Mouse (Mus musculus): ENCODE data around the gene Cntrl. TPM values are rescaled to one million over a fixed set of nuclear protein-coding genes. Genes with fewer than 3 reads are reported as not detected.
A peak's percentile ranks its signal among the peaks of the same experiment; 100 is the strongest.

Cntrl gene
- polyA plus RNA-seq, 1 experiment from 2014 or later = 10.5 TPM

GRCm38 (mm10) chr2:35079166-35079565 is 30.1 kb upstream of the Cntrl start:
- no peak overlapping the region for H3K4me3 ChIP-seq (ENCODE audit: low read depth, low read length)
- H3K27ac ChIP-seq (ENCODE audit: low read depth) = no peak overlapping the region
- no peak overlapping the region for H3K4me2 ChIP-seq (ENCODE audit: low read depth, low read length)
- no peaks in the 10 kb centered on the region for H3K36me3 ChIP-seq (replicated peaks; ENCODE audit: insufficient read depth, low read length)
- WGBS (ENCODE audit: insufficient replicate concordance) = 67% methylated on average over 6 of the region's 6 CpGs
- peaks cover 7% of the 10 kb centered on the region for H3K4me1 ChIP-seq (ENCODE audit: insufficient read depth)
- H3K27me3 ChIP-seq (ENCODE audit: insufficient read depth, low read length) = no peaks in the 10 kb centered on the region
- no peak overlapping the region for H3K9ac ChIP-seq (replicated peaks)
- no peaks in the 10 kb centered on the region for H3K9me3 ChIP-seq (ENCODE audit: low read length)
- DNase-seq (no peak), ATAC-seq (no peak)
- TF ChIP-seq CTCF (IDR thresholded peaks at IDR 0.05; ENCODE audit: low read depth) = no peak
- no peak for TF ChIP-seq EP300 (IDR thresholded peaks at IDR 0.05; ENCODE audit: low read depth)

- no peak for DNase-seq
- TF ChIP-seq EP300 (IDR thresholded peaks at IDR 0.05; ENCODE audit: low read depth) (no peak), CTCF (IDR thresholded peaks at IDR 0.05; ENCODE audit: low read depth) (no peak)
- no peak overlapping the region for H3K4me3 ChIP-seq (ENCODE audit: low read depth, low read length)
- no peak overlapping the region for H3K27ac ChIP-seq (ENCODE audit: low read depth)
- WGBS (ENCODE audit: insufficient replicate concordance) = 62% methylated on average over 4 of the region's 4 CpGs
- H3K36me3 ChIP-seq (replicated peaks; ENCODE audit: insufficient read depth, low read length) = no peaks in the 10 kb centered on the region; the same call in 1 of the 2 replicates
- no peaks in the 10 kb centered on the region for H3K9me3 ChIP-seq (ENCODE audit: low read length)
- H3K27me3 ChIP-seq (ENCODE audit: insufficient read depth, low read length) = no peaks in the 10 kb centered on the region
- no peaks in the 10 kb centered on the region for H3K4me1 ChIP-seq (ENCODE audit: insufficient read depth)
- H3K4me2 ChIP-seq (ENCODE audit: low read depth, low read length) = no peak overlapping the region
- no peak for ATAC-seq
- no peak overlapping the region for H3K9ac ChIP-seq (replicated peaks)
These were observed 21.9 kb upstream of the Cntrl start for GRCm38 (mm10) chr2:35087418-35087817.

- Histone ChIP-seq H3K27ac (ENCODE audit: low read depth) (peak overlapping the region; percentile 88), H3K4me1 (ENCODE audit: insufficient read depth) (peaks cover 7% of the 10 kb centered on the region; the same call in 1 of the 2 replicates), H3K27me3 (ENCODE audit: insufficient read depth, low read length) (no peaks in the 10 kb centered on the region), H3K9ac (replicated peaks) (0 out of 2 replicates have a peak overlapping the region, but pooled peaks have one; percentile 51), H3K4me3 (ENCODE audit: low read depth, low read length) (peak overlapping the region; percentile 33), H3K36me3 (replicated peaks; ENCODE audit: insufficient read depth, low read length) (no peaks in the 10 kb centered on the region), H3K9me3 (ENCODE audit: low read length) (no peaks in the 10 kb centered on the region), H3K4me2 (ENCODE audit: low read depth, low read length) (peak overlapping the region; percentile 63)
- DNase-seq (no peak), ATAC-seq (peak; percentile 64)
- WGBS (ENCODE audit: insufficient replicate concordance) = 52% methylated on average over 6 of the region's 6 CpGs
- TF ChIP-seq EP300 (IDR thresholded peaks at IDR 0.05; ENCODE audit: low read depth) = no peak
- TF ChIP-seq CTCF (IDR thresholded peaks at IDR 0.05; ENCODE audit: low read depth) = no peak
These were observed 8.8 kb upstream of the Cntrl start for GRCm38 (mm10) chr2:35100529-35100928.

- peak within 1 kb of the TSS; percentile 88 for H3K27ac ChIP-seq (ENCODE audit: low read depth)
- no peak for TF ChIP-seq CTCF (IDR thresholded peaks at IDR 0.05; ENCODE audit: low read depth)
- TF ChIP-seq EP300 (IDR thresholded peaks at IDR 0.05; ENCODE audit: low read depth) = no peak
- no peaks in the 10 kb centered on the region for H3K36me3 ChIP-seq (replicated peaks; ENCODE audit: insufficient read depth, low read length)
- ATAC-seq (no peak), DNase-seq (no peak)
- H3K4me1 ChIP-seq (ENCODE audit: insufficient read depth) = peaks cover 7% of the 10 kb centered on the region; the same call in 1 of the 2 replicates
- H3K4me2 ChIP-seq (ENCODE audit: low read depth, low read length) = peak within 1 kb of the TSS; percentile 63
- WGBS (ENCODE audit: insufficient replicate concordance) = 80% methylated on average over 3 of the region's 3 CpGs
- no peaks in the 10 kb centered on the region for H3K27me3 ChIP-seq (ENCODE audit: insufficient read depth, low read length)
- no peaks in the 10 kb centered on the region for H3K9me3 ChIP-seq (ENCODE audit: low read length)
- peak within 1 kb of the TSS; percentile 33 for H3K4me3 ChIP-seq (ENCODE audit: low read depth, low read length)
- H3K9ac ChIP-seq (replicated peaks) = 0 out of 2 replicates have a peak within 1 kb of the TSS, but pooled peaks have one; percentile 51
These were observed 7.8 kb upstream of the Cntrl start, which contains the start of gene AI182371 for GRCm38 (mm10) chr2:35101443-35101842. TSS of gene AI182371 (minus strand) at chr2:35101543.

GRCm38 (mm10) chr2:35102777-35103176 is 6.5 kb upstream of the Cntrl start:
- H3K4me1 ChIP-seq (ENCODE audit: insufficient read depth) = peaks cover 11% of the 10 kb centered on the region
- H3K4me3 ChIP-seq (ENCODE audit: low read depth, low read length) = no peak overlapping the region
- ATAC-seq (no peak), DNase-seq (no peak)
- H3K36me3 ChIP-seq (replicated peaks; ENCODE audit: insufficient read depth, low read length) = no peaks in the 10 kb centered on the region
- H3K9me3 ChIP-seq (ENCODE audit: low read length) = no peaks in the 10 kb centered on the region
- 0 out of 2 replicates have a peak overlapping the region, but pooled peaks have one; percentile 6 for H3K9ac ChIP-seq (replicated peaks)
- peak overlapping the region; percentile 78 for H3K27ac ChIP-seq (ENCODE audit: low read depth)
- TF ChIP-seq CTCF (IDR thresholded peaks at IDR 0.05; ENCODE audit: low read depth) (no peak), EP300 (IDR thresholded peaks at IDR 0.05; ENCODE audit: low read depth) (no peak)
- H3K4me2 ChIP-seq (ENCODE audit: low read depth, low read length) = no peak overlapping the region
- H3K27me3 ChIP-seq (ENCODE audit: insufficient read depth, low read length) = no peaks in the 10 kb centered on the region

- Histone ChIP-seq H3K36me3 (replicated peaks; ENCODE audit: insufficient read depth, low read length) (no peaks in the 10 kb centered on the region), H3K4me2 (ENCODE audit: low read depth, low read length) (peak overlapping the region; percentile 24; the same call in 1 of the 2 replicates), H3K4me3 (ENCODE audit: low read depth, low read length) (no peak overlapping the region), H3K27me3 (ENCODE audit: insufficient read depth, low read length) (no peaks in the 10 kb centered on the region), H3K9me3 (ENCODE audit: low read length) (no peaks in the 10 kb centered on the region), H3K4me1 (ENCODE audit: insufficient read depth) (peaks cover 11% of the 10 kb centered on the region), H3K9ac (replicated peaks) (0 out of 2 replicates have a peak overlapping the region, but pooled peaks have one; percentile 6), H3K27ac (ENCODE audit: low read depth) (peak overlapping the region; percentile 78)
- TF ChIP-seq EP300 (IDR thresholded peaks at IDR 0.05; ENCODE audit: low read depth) (peak; percentile 46; the same call in 1 of the 2 replicates), CTCF (IDR thresholded peaks at IDR 0.05; ENCODE audit: low read depth) (no peak)
- peak; percentile 38 for DNase-seq
- 55% methylated on average over 5 of the region's 5 CpGs for WGBS (ENCODE audit: insufficient replicate concordance)
- ATAC-seq = peak; percentile 76
These were observed 5.7 kb upstream of the Cntrl start for GRCm38 (mm10) chr2:35103558-35103957.
